Mouse (Mus musculus) testis, adult 2 months (tissue): ENCODE measurements around the gene Bglap2. TPM values are rescaled to one million over a fixed set of nuclear protein-coding genes. Genes with fewer than 3 reads are reported as not detected.

Source experiments
- H3K27ac ChIP-seq: fragments of 200-500 bp; 2 replicates; pipeline ENCODE4 v1.5.1; 2012; ENCODE audit warnings: low read depth, low read length; ENCODE audit not compliant: control insufficient read depth, insufficient read depth
- H3K27me3 ChIP-seq: fragments of 200-500 bp; 2 replicates; pipeline ENCODE4 v1.6.1; 2012; ENCODE audit warnings: mild to moderate bottlenecking, low read length, moderate library complexity; ENCODE audit not compliant: control insufficient read depth, insufficient read depth
- H3K36me3 ChIP-seq: fragments of 200-500 bp; 2 replicates; pipeline ENCODE4 v1.6.1; 2012; ENCODE audit warnings: mild to moderate bottlenecking, low read length; ENCODE audit not compliant: control insufficient read depth, insufficient read depth
- H3K4me1 ChIP-seq: fragments of 200-500 bp; 2 replicates; pipeline ENCODE4 v1.6.1; 2012; ENCODE audit warnings: low read length; ENCODE audit not compliant: control insufficient read depth, insufficient read depth
- H3K4me3 ChIP-seq: fragments of 200-500 bp; 2 replicates; pipeline ENCODE4 v1.5.1; 2012; ENCODE audit warnings: low read depth, mild to moderate bottlenecking, low read length, moderate library complexity, mixed read lengths; ENCODE audit not compliant: control insufficient read depth
- CTCF ChIP-seq: fragments of 200-500 bp; IDR thresholded peaks from 2 replicates; pipeline ENCODE4 v1.5.1; 2012; ENCODE audit warnings: low read depth, mild to moderate bottlenecking, inconsistent platforms, low read length, moderate library complexity; ENCODE audit not compliant: control insufficient read depth, insufficient read depth, insufficient replicate concordance
- POLR2A ChIP-seq: fragments of 200-500 bp; IDR thresholded peaks from 2 replicates; pipeline ENCODE4 v1.6.1; 2012; ENCODE audit warnings: low read depth, mild to moderate bottlenecking, inconsistent platforms, low read length, moderate library complexity; ENCODE audit not compliant: control insufficient read depth
- polyA plus RNA-seq: library from polyadenylated mRNA; depleted of rRNA; stranded (reverse); fragments of >200 nt; gene quantifications from 2 replicates; pipeline ENCODE4 v1.2.3, GENCODE M21; 2012

The Bglap2 gene
- polyA plus RNA-seq, 1 experiment, result 0.42 TPM

- Histone ChIP-seq H3K4me3 (no peak overlapping the region), H3K4me1 (no peaks in the 10 kb centered on the region), H3K27ac (no peak overlapping the region), H3K36me3 (peaks cover 13% of the 10 kb centered on the region), H3K27me3 (no peaks in the 10 kb centered on the region)
- TF ChIP-seq POLR2A (no peak), CTCF (no peak)
Observed at GRCm38 (mm10) chr3:88350732-88351131, 27.8 kb downstream of the Bglap2 start.

GRCm38 (mm10) chr3:88339006-88339405 is 39.5 kb downstream of the Bglap2 start:
- Histone ChIP-seq H3K4me3 (no peak overlapping the region), H3K27ac (no peak overlapping the region), H3K27me3 (no peaks in the 10 kb centered on the region), H3K36me3 (peaks cover 3% of the 10 kb centered on the region), H3K4me1 (peaks cover 8% of the 10 kb centered on the region)
- TF ChIP-seq POLR2A, result no peak
- TF ChIP-seq CTCF, result no peak

DNA sequence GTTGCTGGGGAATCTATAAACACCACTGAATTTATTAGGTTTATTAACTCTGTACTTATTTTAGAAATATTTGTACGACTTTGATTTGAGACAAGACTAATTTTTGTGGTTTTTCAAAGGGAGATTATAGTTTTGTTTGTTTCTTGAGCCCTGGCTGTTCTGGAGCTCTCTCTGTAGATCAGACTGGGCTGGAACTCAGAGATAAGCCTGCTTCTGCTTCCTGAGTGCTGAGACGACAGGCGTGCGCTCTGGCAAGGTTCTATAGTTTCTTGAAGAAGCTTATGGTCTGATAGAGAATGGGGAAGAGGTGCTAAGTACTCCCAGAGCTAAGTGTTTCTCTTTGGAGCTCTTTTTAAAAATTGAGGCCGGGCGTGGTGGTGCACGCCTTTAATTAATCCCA is 40.2 kb downstream of the Bglap2 start:
- no peak for TF ChIP-seq CTCF
- TF ChIP-seq POLR2A, result no peak

DNA sequence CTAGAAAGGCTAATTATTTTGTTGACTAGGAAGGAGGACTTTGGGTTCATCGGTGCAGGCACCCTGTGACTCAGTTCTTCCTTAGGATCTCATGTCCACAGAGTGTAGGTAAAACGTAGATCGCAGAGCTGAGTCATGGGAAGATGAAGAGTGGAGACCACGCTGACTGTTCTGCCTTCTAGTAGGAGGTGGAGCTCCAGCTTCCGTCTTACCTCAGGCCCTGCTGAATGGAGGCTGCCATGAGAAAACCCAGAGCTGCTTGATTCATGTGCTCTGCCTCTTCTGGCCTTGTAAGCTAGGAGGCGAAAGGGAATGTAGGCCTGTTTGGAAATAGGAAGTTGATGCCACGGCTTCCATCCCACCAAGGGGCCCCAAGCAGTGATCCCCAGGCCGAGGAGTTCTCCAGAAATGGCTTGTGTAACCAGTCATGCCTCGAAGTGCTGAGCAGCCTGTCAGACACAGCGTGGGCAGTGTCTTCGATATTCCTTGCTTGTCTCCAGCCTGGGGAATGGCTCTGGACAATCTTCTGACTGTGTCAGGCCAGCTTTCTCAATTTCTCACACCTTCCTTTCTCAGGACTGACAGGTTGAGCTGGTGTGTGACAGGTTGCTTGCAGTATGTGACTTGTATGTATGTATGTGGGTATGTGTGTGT is 41.0 kb downstream of the Bglap2 start:
- TF ChIP-seq CTCF, result no peak
- TF ChIP-seq POLR2A, result no peak
- H3K36me3 ChIP-seq, result no peaks in the 10 kb centered on the region; the same call in 1 of the 2 replicates
- no peak overlapping the region for H3K27ac ChIP-seq
- no peaks in the 10 kb centered on the region for H3K27me3 ChIP-seq
- peaks cover 14% of the 10 kb centered on the region for H3K4me1 ChIP-seq
- H3K4me3 ChIP-seq, result no peak overlapping the region

More for the DNA sequence above, 40.2 kb downstream of the Bglap2 start:
- Histone ChIP-seq H3K36me3 (no peaks in the 10 kb centered on the region; the same call in 1 of the 2 replicates), H3K4me3 (no peak overlapping the region), H3K4me1 (peaks cover 8% of the 10 kb centered on the region), H3K27me3 (no peaks in the 10 kb centered on the region), H3K27ac (no peak overlapping the region)

DNA sequence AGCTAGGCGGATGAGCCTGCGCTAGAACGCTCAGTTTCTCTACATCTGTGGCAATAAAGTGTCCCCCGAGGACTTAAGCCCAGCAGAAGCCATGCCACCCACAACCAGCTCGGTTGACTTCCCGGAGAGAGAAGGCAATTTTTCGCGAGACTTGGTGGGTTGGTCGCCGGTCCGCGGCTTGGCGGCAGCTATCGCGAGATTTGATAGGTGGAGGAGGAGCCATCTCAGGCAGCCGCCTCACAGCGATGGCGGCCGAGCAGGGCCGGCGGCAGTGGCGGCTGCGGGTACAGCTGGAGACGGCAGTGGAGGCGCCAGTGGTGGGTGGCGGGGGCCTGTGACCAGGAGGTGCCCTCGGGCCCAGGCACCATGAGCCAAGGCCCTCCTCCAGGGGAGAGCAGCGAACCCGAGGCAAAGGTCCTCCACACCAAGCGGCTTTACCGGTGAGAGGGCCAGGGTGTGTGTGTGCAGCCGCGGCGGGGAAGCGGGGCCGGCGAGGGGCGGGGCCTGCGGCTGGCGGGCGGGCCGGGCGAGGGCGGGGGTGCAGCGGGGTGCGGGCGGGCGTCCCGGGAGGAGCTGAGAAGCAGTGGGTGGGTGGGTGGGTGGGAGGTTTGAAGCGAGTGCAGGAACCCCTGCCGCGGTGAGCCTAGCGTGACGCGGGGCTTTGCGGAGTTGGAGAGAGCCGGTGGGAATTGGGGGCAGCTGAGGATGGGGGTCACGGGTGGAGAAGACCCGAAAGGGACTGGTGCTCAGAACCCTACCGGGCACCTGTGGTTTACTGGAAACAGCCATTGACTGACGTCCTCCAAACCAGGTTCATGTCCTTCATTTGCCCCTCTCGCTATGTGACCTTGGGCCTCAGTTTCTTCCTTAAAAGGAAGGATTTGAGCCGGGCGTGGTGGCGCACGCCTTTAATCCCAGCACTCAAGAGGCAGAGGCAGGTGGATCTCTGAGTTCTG is 42.2 kb downstream of the Bglap2 start, which contains the start of the genes Tmem79 and Smg5:
Gene Tmem79 (minus strand): TSS at position 91 of the 956 bp plus-strand sequence.
Gene Smg5 (plus strand): TSS at position 203 of the 956 bp plus-strand sequence.
- TF ChIP-seq CTCF, result no peak
- TF ChIP-seq POLR2A, result peak; percentile 99
- H3K4me1 ChIP-seq, result peaks cover 18% of the 10 kb centered on the region

GRCm38 (mm10) chr3:88335436-88336053 is 43.0 kb downstream of the Bglap2 start:
- H3K4me3 ChIP-seq, result peak overlapping the region; percentile 99
- H3K27me3 ChIP-seq, result no peaks in the 10 kb centered on the region
- H3K4me1 ChIP-seq, result peaks cover 18% of the 10 kb centered on the region
- peak overlapping the region; percentile 98 for H3K27ac ChIP-seq
- H3K36me3 ChIP-seq, result no peaks in the 10 kb centered on the region; the same call in 1 of the 2 replicates
- TF ChIP-seq CTCF, result no peak
- TF ChIP-seq POLR2A, result no peak

More for the DNA sequence above, 42.2 kb downstream of the Bglap2 start, which contains the start of the genes Tmem79 and Smg5:
- no peaks in the 10 kb centered on the region for H3K27me3 ChIP-seq
- H3K4me3 ChIP-seq, result peak within 1 kb of the TSS; percentile 99
- H3K36me3 ChIP-seq, result no peaks in the 10 kb centered on the region; the same call in 1 of the 2 replicates
- H3K27ac ChIP-seq, result peak within 1 kb of the TSS; percentile 98

DNA sequence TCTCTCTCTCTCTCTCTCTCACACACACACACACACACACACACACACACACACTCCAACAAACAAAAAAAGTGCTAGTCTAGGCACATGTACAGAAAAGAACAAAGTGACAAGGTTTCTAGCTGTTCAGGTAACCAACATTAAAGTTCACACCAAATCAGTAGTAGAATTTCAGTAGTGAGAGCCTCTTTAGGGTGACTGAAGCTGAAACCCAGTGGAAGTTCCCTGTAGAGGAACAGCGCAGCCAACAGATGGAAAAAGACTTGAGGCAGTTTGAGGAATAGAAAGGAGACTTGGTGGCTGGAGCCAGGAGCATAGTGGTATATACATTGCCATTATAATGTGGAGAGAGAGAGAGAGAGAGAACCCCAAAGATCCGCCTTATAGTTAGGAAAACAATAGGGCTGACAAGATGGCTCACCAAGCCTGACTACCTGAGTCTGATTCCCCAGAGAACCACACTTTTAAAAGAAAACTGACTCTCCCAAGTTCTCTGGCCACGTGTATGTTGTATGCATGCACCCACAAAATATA is 43.5 kb downstream of the Bglap2 start:
- Histone ChIP-seq H3K4me1 (peaks cover 18% of the 10 kb centered on the region), H3K4me3 (peak overlapping the region; percentile 99; the same call in 1 of the 2 replicates), H3K27me3 (no peaks in the 10 kb centered on the region), H3K27ac (no peak overlapping the region), H3K36me3 (no peaks in the 10 kb centered on the region; the same call in 1 of the 2 replicates)
- TF ChIP-seq POLR2A, result no peak
- TF ChIP-seq CTCF, result no peak
